Mouse (Mus musculus) cerebellum, adult 2 months (tissue): ENCODE measurements at regions not wholly inside any gene's neighbourhood (a gene's known extent, or its start where the extent isn't known, plus 50 kb on each side); places are given as distances from the start of the nearest gene placed in this dataset.

ENCODE experiments used
- CTCF ChIP-seq: fragments of 200-500 bp; IDR thresholded peaks from 2 replicates; pipeline ENCODE4 v1.5.1; 2011; ENCODE audit warnings: low read depth, mild to moderate bottlenecking, control low read depth, low read length, moderate library complexity, borderline replicate concordance; ENCODE audit not compliant: insufficient read depth
- POLR2A ChIP-seq: fragments of 200-500 bp; IDR thresholded peaks from 2 replicates; pipeline ENCODE4 v1.6.1; 2011; ENCODE audit warnings: low read length, control low read depth, borderline replicate concordance; ENCODE audit not compliant: insufficient read depth

DNA sequence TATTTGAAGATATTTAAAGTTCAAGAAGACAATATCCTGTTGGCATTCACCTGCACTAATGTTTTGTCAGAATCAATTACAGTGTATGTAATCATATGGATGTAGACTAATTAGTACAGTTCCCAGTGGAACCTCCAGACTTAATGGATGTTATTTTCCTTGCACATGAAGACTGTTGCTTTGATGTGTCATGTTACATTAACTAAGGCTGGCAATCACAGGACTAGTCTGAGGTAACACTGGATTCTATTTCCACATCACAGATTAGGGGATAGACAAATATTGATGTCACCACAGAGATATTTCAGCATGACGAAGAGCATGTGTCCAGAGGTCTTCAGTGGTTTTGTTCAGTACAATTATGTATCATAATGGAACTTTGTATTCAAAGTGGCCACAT lies 108.8 kb downstream of the Fam174a start:
- no peak for TF ChIP-seq CTCF
- no peak for TF ChIP-seq POLR2A
